Mouse (Mus musculus) heart, postnatal 0 days (tissue): Measurements from ENCODE around the gene Vsir.

Source experiments
- CTCF ChIP-seq: IDR thresholded peaks from 2 replicates; pipeline ENCODE4 v1.5.1; 2016; ENCODE audit warnings: antibody characterized with exemption, control low read depth, low read depth
- EP300 ChIP-seq: IDR thresholded peaks from 2 replicates; pipeline ENCODE4 v1.6.1; 2016; ENCODE audit warnings: antibody characterized with exemption, low read depth

- TF ChIP-seq CTCF, result no peak
- no peak for TF ChIP-seq EP300
These were observed 43.2 kb upstream of the Vsir start for GRCm38 (mm10) chr10:60303419-60303818.
